ENCODE assay signal across 13 mouse cellular contexts in genomic region chr8:117547945-117548344, GRCm38 (mm10). TPM values are rescaled to one million over a fixed set of nuclear protein-coding genes. Genes with fewer than 3 reads are reported as not detected.
DNase-seq lines count a peak whose midpoint lies in the region; ATAC-seq and TF ChIP-seq lines count a peak whose summit lies in the region.
"Had no signal": no experiment of that assay in that cellular context is flagged by ENCODE, and none has a peak within 500 bp of the region (broad histone marks: within the 10 kb centered on the region; RNA-seq: fewer than 3 reads in every experiment).

No protein-coding gene starts in this region.

- H3K4me1 ChIP-seq in midbrain, postnatal 0 days (ENCODE audit: insufficient read depth, low read length), result no peaks in the 10 kb centered on the region
- no peaks in the 10 kb centered on the region for H3K4me1 ChIP-seq in midbrain, embryonic 16.5 days (ENCODE audit: control insufficient read depth, insufficient read depth, low read length)
- no peaks in the 10 kb centered on the region for H3K4me1 ChIP-seq in hindbrain, embryonic 14.5 days (replicated peaks; ENCODE audit: control insufficient read depth, insufficient read depth, low read length)
- H3K4me1 ChIP-seq: limb, embryonic 15.5 days; midbrain, embryonic 12.5 days had no signal

- 0 out of 2 replicates have a peak, but pooled peaks have one; percentile 29 for TF ChIP-seq CTCF in midbrain, postnatal 0 days (IDR thresholded peaks at IDR 0.05)

- H3K27ac ChIP-seq in midbrain, postnatal 0 days (ENCODE audit: low read depth, low read length), result no peak overlapping the region
- H3K27ac ChIP-seq in midbrain, embryonic 16.5 days (ENCODE audit: low read length), result no peak overlapping the region
- H3K27ac ChIP-seq in hindbrain, embryonic 14.5 days, result no peak overlapping the region
- H3K27ac ChIP-seq: heart, embryonic 10.5 days; limb, embryonic 15.5 days; midbrain, embryonic 12.5 days had no signal

- no peak overlapping the region for H3K4me2 ChIP-seq in midbrain, postnatal 0 days (ENCODE audit: low read depth, low read length, poor library complexity, severe bottlenecking)
- no peak overlapping the region for H3K4me2 ChIP-seq in midbrain, embryonic 16.5 days (ENCODE audit: low read length)
- no peak overlapping the region for H3K4me2 ChIP-seq in hindbrain, embryonic 14.5 days (replicated peaks)
- H3K4me2 ChIP-seq: limb, embryonic 15.5 days; midbrain, embryonic 12.5 days had no signal

- ATAC-seq in midbrain, postnatal 0 days (ENCODE audit: low FRiP score), result no peak
- no peak for ATAC-seq in midbrain, embryonic 16.5 days
- peak; percentile 20 for ATAC-seq in activated CD4-positive, CD25-positive, alpha-beta regulatory T cell, adult 4 months
- ATAC-seq in monocyte, adult 5-6 weeks (replicated peaks; ENCODE audit: insufficient number of reproducible peaks, low FRiP score, low TSS enrichment, poor library complexity, severe bottlenecking), result peak; percentile 25; the same call in 1 of the 2 replicates
- ATAC-seq in hindbrain, embryonic 14.5 days (ENCODE audit: low FRiP score), result no peak

- H3K27me3 ChIP-seq in midbrain, postnatal 0 days (ENCODE audit: insufficient read depth, low read length), result no peaks in the 10 kb centered on the region
- no peaks in the 10 kb centered on the region for H3K27me3 ChIP-seq in midbrain, embryonic 16.5 days (ENCODE audit: control insufficient read depth, insufficient read depth, low read depth, low read length)
- H3K27me3 ChIP-seq in hindbrain, embryonic 14.5 days (ENCODE audit: control insufficient read depth, insufficient read depth, low read length), result no peaks in the 10 kb centered on the region
- H3K27me3 ChIP-seq: limb, embryonic 15.5 days; midbrain, embryonic 12.5 days had no signal

- no peak overlapping the region for H3K9ac ChIP-seq in midbrain, postnatal 0 days (replicated peaks; ENCODE audit: low read length, poor library complexity, severe bottlenecking)
- no peak overlapping the region for H3K9ac ChIP-seq in midbrain, embryonic 16.5 days (ENCODE audit: low read depth, low read length)
- H3K9ac ChIP-seq in hindbrain, embryonic 14.5 days, result no peak overlapping the region
- H3K9ac ChIP-seq: limb, embryonic 15.5 days; midbrain, embryonic 12.5 days had no signal

- H3K4me3 ChIP-seq in midbrain, postnatal 0 days (ENCODE audit: low read depth, low read length), result no peak overlapping the region
- no peak overlapping the region for H3K4me3 ChIP-seq in midbrain, embryonic 16.5 days (ENCODE audit: low read depth, low read length)
- H3K4me3 ChIP-seq in hindbrain, embryonic 14.5 days (replicated peaks; ENCODE audit: low read length), result no peak overlapping the region
- H3K4me3 ChIP-seq: heart, embryonic 10.5 days; limb, embryonic 15.5 days; midbrain, embryonic 12.5 days had no signal

- H3K36me3 ChIP-seq in midbrain, postnatal 0 days (ENCODE audit: insufficient read depth, low read length), result no peaks in the 10 kb centered on the region
- H3K36me3 ChIP-seq in midbrain, embryonic 16.5 days (ENCODE audit: control insufficient read depth, insufficient read depth, low read length), result no peaks in the 10 kb centered on the region
- H3K36me3 ChIP-seq in hindbrain, embryonic 14.5 days (replicated peaks; ENCODE audit: control insufficient read depth, insufficient read depth), result no peaks in the 10 kb centered on the region
- H3K36me3 ChIP-seq: heart, embryonic 10.5 days; limb, embryonic 15.5 days; midbrain, embryonic 12.5 days had no signal

- H3K9me3 ChIP-seq in midbrain, postnatal 0 days (ENCODE audit: low read length), result no peaks in the 10 kb centered on the region
- H3K9me3 ChIP-seq in midbrain, embryonic 16.5 days (replicated peaks; ENCODE audit: control insufficient read depth, low read length, poor library complexity, severe bottlenecking), result no peaks in the 10 kb centered on the region
- no peaks in the 10 kb centered on the region for H3K9me3 ChIP-seq in hindbrain, embryonic 14.5 days (ENCODE audit: control insufficient read depth, low read length)
- H3K9me3 ChIP-seq: heart, embryonic 10.5 days; limb, embryonic 15.5 days; midbrain, embryonic 12.5 days had no signal

- DNase-seq in midbrain, postnatal 0 days (ENCODE audit: low spot score), result no peak
- no peak for DNase-seq in hindbrain, embryonic 14.5 days (ENCODE audit: low spot score)
- no peak for DNase-seq in embryo, embryonic 9.5 days (ENCODE audit: extremely low spot score)
- DNase-seq in kidney, postnatal 4 days, result no peak
- DNase-seq: adrenal gland, postnatal 25 days; cerebellum, adult 2 months; layer of hippocampus, adult 9-11 months had no signal

- 89% methylated on average over 5 of the region's 5 CpGs for WGBS in midbrain, postnatal 0 days
- WGBS in midbrain, embryonic 16.5 days, result 91% methylated on average over 5 of the region's 5 CpGs
- 85% methylated on average over 5 of the region's 5 CpGs for WGBS in hindbrain, embryonic 14.5 days

RNA-seq across cellular contexts. Expression of gene Plcg2, which starts 49.9 kb away (rescaled TPM):
- total RNA-seq in midbrain, postnatal 0 days (2014; rRNA removed), result 2.4 and 2.6 TPM in 2 replicates
- polyA plus RNA-seq in midbrain, postnatal 0 days (2015; fragmentation: Nextera tagmentation; extraction: Ambion mirVana), result 1.5 and 1.9 TPM in 2 replicates
- polyA plus RNA-seq in midbrain, embryonic 16.5 days (2015; fragmentation: Nextera tagmentation; extraction: Ambion mirVana), result 0.89 and 1.2 TPM in 2 replicates
- polyA plus RNA-seq in activated CD4-positive, CD25-positive, alpha-beta regulatory T cell, adult 4 months (2017; shearing (Covaris generic)), result 1 to 10 TPM in 1 of 2 experiments, not detected in 1; 1.1 TPM
- total RNA-seq in monocyte, adult 5-6 weeks (2017), result 189 to 215 TPM (median 210 TPM) in 3 replicates
- polyA plus RNA-seq in hindbrain, embryonic 14.5 days (2014; fragmentation: Nextera tagmentation; extraction: Ambion mirVana), result 1.2 TPM in 2 replicates

Comparison
In these comparisons a context has a peak if more than half of its experiments do, and no peak if none do; other contexts are left out.
1. ATAC-seq: peak in activated CD4-positive, CD25-positive, alpha-beta regulatory T cell, adult 4 months (single experiment) and monocyte, adult 5-6 weeks (single experiment); none in midbrain, postnatal 0 days (single experiment), midbrain, embryonic 16.5 days (single experiment) and hindbrain, embryonic 14.5 days (single experiment).